Mouse (Mus musculus) cerebellum, adult 9-11 months (tissue): ENCODE measurements around the gene Ergic1.

Experiments
- DNase-seq: peaks from one replicate; pipeline ENCODE4 v3.0.0; 2022

Gene Ergic1

DNA sequence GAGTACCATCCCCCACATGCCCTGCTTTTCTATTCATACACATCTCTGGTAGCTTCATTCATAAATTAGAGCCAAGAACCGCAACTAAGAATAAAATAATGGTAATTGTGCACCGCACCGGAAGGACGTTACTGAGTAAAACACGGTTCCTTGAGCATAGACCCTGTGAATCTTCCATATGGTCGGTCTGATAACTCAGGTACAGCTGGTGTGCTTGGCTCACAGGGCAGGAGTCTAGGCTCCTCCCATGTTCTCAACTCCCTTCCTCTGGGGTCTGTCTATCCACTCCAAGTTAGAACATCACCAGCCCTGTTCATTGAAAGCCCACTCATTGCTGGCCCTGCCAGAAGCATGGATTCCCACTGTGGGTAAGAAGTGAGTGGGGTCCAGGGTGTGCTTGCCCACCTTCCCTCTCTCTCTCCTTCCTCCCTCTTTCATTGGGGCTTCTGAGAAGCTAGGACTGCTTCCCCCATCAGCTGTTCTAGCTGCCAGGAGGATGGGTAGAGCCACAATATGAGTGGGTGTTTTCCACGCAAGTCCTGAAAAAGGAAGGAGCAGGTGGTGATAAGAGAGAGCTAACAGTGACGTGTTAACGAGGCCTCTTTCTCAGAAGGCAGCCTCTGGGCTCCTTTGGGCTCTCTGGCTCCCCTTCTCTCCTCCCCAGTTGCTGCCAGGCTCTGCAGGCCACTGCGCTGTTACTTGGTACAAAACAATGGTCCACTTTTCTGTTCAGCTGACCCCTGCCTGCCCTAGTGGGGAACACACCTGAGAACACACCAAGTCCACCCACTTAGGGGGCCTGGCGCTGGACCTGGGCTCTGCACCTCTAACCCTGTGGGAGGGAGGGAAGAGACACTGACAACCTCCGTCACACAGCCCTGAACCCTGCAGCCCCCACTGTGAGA lies 14.7 kb downstream of the Ergic1 start:
- no peak for DNase-seq

DNA sequence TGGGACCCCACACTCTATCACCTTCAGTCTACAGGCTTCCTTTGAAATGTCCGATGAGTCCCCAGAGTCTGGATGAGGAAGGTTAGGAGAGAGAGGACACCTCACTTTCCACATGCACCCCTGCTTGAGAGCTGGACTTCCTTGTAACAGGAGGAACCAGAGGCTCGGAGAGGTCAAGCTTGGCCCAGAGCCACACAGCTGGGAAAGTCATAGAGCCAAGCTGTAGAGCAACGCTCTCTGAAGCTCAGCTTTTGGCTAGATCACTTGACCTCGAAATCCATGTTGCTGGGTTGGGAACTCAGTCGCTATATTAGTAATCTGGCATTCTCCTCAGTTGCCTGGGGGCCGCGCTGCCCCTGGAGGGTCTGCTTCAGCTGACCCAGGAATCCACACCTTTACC lies 15.5 kb downstream of the Ergic1 start:
- no peak for DNase-seq

DNA sequence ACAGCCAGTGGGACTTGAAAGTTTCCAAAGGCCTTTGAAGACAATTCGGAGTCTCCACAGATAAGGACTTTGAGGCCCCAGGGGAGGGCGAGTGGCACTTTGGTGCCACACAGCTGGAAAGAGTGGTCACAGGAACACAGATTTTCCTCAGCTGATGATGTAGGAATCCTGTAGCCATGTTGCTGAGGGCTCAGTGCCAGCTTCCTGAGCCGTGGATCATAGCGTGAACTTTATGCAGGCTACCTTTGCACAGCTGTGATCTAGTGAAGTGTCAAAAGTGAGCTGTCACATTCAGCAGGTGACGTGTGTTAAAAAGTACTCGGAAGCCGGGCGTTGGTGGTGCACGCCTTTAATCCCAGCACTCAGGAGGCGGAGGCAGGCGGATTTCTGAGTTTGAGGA lies 16.0 kb downstream of the Ergic1 start:
- DNase-seq = no peak

GRCm38 (mm10) chr17:26578162-26578561 lies 16.9 kb downstream of the Ergic1 start:
- no peak for DNase-seq

DNA sequence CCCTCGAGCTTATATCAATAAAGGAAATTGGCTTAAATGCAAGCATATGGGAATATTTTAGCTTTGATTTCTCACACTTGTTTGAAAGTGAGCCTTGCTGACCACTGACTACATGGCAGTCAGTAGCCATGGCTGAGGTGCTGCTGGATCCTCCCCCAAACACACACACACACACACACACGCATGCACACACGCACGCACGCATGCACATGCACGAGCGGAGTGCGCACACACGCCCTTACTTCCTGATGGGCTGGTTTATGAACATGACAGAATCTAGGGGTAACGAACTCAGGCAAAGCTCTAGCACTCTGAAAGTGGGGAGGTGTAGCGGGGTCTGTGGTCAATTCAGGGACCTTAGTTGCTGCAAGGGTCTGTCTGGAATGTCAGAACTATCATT lies 17.5 kb downstream of the Ergic1 start:
- DNase-seq = no peak

DNA sequence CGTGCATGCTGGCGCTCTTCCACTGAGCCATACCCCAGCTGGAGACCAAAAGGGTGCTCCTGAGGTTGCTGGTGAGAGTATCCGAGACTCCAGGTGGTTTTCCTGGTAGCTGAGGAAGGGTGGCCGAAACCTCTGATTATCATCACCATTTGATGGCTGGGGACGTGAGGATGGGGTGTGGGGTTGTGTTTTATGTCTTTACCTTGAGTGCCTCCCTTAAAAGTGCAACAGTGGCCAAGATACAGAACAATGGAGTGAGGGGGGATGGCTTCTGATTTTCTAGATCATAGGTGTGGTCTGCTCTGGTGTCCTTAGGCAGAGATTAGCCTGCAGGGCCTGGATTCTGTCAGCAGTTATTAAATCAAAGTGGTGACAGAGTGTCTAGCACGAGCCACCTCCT lies 18.1 kb downstream of the Ergic1 start:
- no peak for DNase-seq

DNA sequence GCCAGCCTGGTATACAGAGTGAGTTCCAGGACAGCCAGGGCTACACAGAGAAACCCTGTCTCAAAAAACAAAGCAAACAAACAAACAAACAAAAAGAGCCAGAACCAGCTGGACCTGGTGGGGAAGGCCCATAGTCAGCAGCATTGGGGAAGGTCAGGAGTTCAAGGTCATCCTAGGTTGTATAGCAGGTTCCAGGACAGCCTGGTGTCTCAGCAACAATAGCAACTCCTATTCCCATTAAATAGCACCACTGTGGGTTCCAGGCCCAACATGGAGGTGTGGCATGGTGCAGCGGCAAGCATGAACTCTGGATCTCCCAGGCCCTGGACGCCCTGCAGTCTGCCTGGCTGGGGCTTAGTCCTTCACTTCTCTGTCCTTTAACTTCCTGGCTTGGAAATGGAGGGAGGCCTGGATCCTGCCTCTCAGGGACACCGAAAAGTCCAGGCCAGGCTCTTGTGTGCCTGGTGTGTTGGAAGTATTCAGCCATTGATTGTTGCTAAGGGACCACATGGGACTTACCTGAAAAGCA lies 19.6 kb downstream of the Ergic1 start:
- no peak for DNase-seq

DNA sequence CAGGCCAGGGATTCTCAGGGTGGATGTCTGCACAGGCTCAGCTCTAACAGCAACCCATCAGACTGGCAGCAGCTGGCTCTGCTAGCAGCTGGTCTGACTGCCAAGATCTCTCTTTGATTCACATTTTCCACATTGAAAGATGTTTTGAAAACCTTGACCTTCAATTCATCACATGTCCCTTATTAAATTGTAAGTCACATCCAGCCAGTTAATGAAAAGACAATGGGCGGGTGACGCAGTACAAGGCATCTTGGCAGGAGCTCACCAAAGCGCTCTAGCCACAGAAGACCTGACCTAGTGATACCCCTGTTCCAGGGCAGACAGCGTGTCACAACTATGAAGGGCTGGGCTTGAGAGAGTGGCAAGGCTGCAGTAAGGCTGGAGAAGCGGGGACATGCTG lies 21.0 kb downstream of the Ergic1 start:
- DNase-seq = no peak

GRCm38 (mm10) chr17:26583056-26583455 lies 21.8 kb downstream of the Ergic1 start:
- DNase-seq = no peak

GRCm38 (mm10) chr17:26583606-26584005 lies 22.3 kb downstream of the Ergic1 start:
- no peak for DNase-seq

GRCm38 (mm10) chr17:26584063-26584462 lies 22.8 kb downstream of the Ergic1 start:
- no peak for DNase-seq

DNA sequence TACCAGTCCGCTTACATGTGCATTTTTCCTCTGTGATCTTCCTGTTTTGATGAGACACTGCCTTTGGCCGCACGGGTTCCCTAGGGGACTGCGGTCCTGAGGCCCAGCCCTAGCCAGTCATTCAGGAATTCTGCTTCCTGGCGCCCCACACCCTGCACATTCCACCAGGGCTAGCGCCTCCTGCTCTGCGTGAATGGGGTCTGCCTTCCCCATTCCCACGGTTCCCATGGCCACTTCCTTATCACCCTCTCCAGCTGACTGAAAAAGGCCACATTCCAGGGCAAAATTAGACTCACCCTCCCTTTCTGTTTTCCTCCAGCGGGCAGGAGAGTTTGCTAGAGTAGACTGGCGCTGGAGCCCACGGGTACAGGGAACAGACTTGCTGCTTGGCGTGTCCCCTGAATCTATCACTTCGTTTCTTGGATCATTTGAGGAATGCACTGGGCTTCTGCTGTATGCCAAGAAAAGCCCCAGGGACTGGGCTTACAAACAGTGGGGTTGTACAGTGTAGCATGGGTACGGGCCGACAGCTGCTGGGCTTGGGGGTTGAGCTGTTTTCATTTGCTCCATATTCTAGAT lies 23.4 kb downstream of the Ergic1 start:
- DNase-seq = no peak

GRCm38 (mm10) chr17:26587961-26588487 lies 26.7 kb downstream of the Ergic1 start:
- no peak for DNase-seq

- no peak for DNase-seq
Observed at GRCm38 (mm10) chr17:26592510-26592909, 31.2 kb downstream of the Ergic1 start.

- DNase-seq = no peak
Observed at GRCm38 (mm10) chr17:26593199-26593598, 31.9 kb downstream of the Ergic1 start.

DNA sequence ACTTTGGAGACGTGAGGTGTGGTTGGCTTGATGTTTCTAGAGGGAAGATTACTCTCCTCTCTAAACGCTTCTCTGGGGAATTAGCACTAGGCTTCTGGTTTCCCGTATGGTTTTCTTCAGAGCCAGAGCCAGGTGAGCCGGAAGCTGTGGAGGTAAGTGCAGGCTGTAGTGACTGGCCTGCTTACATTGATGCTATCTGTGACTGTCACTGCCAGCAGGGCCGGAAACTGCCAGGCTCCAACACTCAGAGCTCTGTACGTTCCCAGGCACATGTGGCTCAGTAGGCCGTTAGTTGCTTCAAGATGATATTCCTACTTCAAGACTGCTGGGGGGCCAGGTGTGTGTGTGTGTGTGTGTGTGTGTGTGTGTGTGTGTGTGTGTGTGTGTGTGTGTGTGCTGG lies 32.9 kb downstream of the Ergic1 start:
- no peak for DNase-seq

- DNase-seq = no peak
Observed at GRCm38 (mm10) chr17:26594958-26595357, 33.7 kb downstream of the Ergic1 start.

DNA sequence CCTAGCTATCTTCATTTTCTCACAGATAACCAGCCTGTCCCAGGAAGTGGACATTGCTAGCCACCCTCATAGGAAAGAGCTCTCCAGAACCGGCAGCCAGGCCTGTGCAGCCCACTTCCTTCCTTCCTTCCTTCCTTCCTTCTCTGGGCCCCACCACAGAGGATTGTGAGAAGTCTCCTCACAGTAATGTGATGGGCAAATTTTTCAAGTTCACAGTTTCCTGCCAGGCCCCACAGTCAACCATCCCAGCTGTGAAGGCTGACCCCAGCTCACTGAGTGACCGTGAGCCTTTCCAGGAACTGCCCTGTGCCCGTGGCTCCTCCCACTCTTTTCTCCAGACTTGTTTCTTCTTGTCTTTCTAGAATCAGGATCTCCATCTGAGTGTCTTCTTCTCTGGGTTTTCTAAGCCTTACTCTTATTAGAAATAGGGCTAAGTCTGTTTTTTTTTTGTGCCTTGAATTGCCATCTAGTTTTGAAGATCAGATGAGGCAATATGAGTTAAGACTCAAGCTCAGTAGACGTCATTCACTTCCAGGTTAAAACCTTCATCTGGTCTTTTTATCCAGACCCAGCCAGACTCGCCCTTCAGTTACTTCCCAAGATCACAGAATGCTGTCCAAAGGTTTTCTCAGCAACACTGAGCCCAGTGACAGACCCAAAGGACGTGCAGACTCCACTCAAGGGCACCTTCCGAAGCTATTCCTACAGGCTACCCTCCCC lies 34.3 kb downstream of the Ergic1 start:
- DNase-seq = no peak

GRCm38 (mm10) chr17:26596168-26596658 lies 34.9 kb downstream of the Ergic1 start:
- DNase-seq = peak; percentile 92

- no peak for DNase-seq
Observed at GRCm38 (mm10) chr17:26596856-26597481, 35.7 kb downstream of the Ergic1 start.

GRCm38 (mm10) chr17:26598845-26599244 lies 37.6 kb downstream of the Ergic1 start:
- no peak for DNase-seq

DNA sequence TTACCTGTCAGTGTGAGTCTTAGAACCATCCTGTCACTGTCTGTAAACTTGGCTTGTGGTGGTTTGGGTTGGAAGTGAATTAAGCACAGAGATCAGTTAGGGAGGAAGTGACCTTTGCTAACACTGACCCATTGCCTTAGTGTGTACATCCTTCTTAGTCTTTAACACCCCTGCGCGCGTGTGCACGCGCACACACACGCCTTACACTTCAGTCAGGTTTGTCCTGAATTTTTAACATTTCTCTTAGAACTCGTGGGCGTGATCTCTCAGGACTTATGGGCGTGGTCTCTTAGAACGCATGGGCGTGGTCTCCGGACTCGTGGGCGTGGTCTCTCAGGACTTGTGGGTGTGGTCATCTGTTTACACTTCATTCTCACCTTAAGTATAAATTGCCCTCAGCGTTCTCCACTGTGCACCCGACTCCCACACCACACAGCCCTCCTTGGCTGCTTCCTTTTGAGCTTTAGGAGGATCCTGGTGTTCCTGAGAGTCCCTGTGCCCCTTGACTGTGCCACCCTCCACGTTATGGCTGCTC lies 39.7 kb downstream of the Ergic1 start:
- DNase-seq = no peak
